Mouse (Mus musculus): Measurements from ENCODE around the gene Rnf141.

- TF ChIP-seq POLR2A (IDR thresholded peaks at IDR 0.05; ENCODE audit: control insufficient read depth, low read depth, low read length), result no peak
- peak; percentile 81; the same call in 1 of the 2 replicates for TF ChIP-seq CTCF (IDR thresholded peaks at IDR 0.05; ENCODE audit: control insufficient read depth, insufficient read depth, insufficient replicate concordance, low read depth, low read length)
Observed at GRCm38 (mm10) chr7:110801028-110801427, 43.2 kb downstream of the Rnf141 start.
